Mouse (Mus musculus) liver, embryonic 14.5 days (tissue): Measurements from ENCODE around the gene Fgfr2. TPM values are rescaled to one million over a fixed set of nuclear protein-coding genes. Genes with fewer than 3 reads are reported as not detected.

ENCODE experiments used
- ATAC-seq: fragments of 200-750 bp; cut with Nextera tagmentation; 2 replicates; pipeline ENCODE4 v1.8.0; 2017; ENCODE audit warnings: moderate number of reproducible peaks, mild to moderate bottlenecking, moderate library complexity; ENCODE audit not compliant: insufficient read depth
- DNase-seq, 3 experiments: peaks; one replicate each; pipeline ENCODE4 v3.0.0-alpha.2; 2012 to 2013; ENCODE audit warnings: low read depth in 3 of 3, low spot score in 3 of 3
- H3K27ac ChIP-seq: fragments of 300-500 bp; sonication (generic); 2 replicates; pipeline ENCODE4 v1.5.1; 2014; ENCODE audit warnings: moderate library complexity, mild to moderate bottlenecking, control low read depth, inconsistent platforms
- H3K27me3 ChIP-seq: fragments of 300-500 bp; sonication (generic); 2 replicates; pipeline ENCODE4 v1.6.1; 2014; ENCODE audit warnings: mild to moderate bottlenecking, low read length, moderate library complexity; ENCODE audit not compliant: control insufficient read depth, insufficient read depth
- H3K36me3 ChIP-seq: fragments of 300-500 bp; sonication (generic); replicated peaks from 2 replicates; pipeline ENCODE4 v1.6.1; 2014; ENCODE audit warnings: low read depth; ENCODE audit not compliant: control insufficient read depth, insufficient read depth
- H3K4me1 ChIP-seq, 2 experiments: fragments of 200-500 bp in 1 of 2; fragments of 300-500 bp in 1 of 2; sonication (generic) in 1 of 2; replicated peaks; 2 replicates each; pipeline ENCODE4 v1.6.1; 2012 to 2014; ENCODE audit warnings: antibody characterized with exemption in 1 of 2, inconsistent platforms in 1 of 2, low read length in 1 of 2; ENCODE audit not compliant: control insufficient read depth in 2 of 2, insufficient read depth in 2 of 2
- H3K4me2 ChIP-seq: fragments of 300-500 bp; sonication (generic); 2 replicates; pipeline ENCODE4 v1.6.1; 2014; ENCODE audit warnings: low read depth, mild to moderate bottlenecking, control low read depth, moderate library complexity
- H3K4me3 ChIP-seq, 2 experiments: fragments of 200-500 bp in 1 of 2; fragments of 300-500 bp in 1 of 2; sonication (generic) in 1 of 2; 2 replicates each; pipeline ENCODE4 v1.5.1; 2012 to 2014; ENCODE audit warnings: low read depth in 2 of 2, low read length in 2 of 2, mild to moderate bottlenecking in 2 of 2, control low read depth in 1 of 2, inconsistent platforms in 1 of 2, moderate library complexity in 1 of 2; ENCODE audit not compliant: insufficient read depth in 1 of 2
- H3K9ac ChIP-seq: fragments of 300-500 bp; sonication (generic); replicated peaks from 2 replicates; pipeline ENCODE4 v1.6.1; 2014; ENCODE audit warnings: mild to moderate bottlenecking, control low read depth, moderate library complexity
- H3K9me3 ChIP-seq: fragments of 300-500 bp; sonication (generic); 2 replicates; pipeline ENCODE4 v1.6.1; 2016; ENCODE audit warnings: low read length, mixed read lengths; ENCODE audit not compliant: control insufficient read depth
- CTCF ChIP-seq: IDR thresholded peaks from 2 replicates; pipeline ENCODE4 v1.5.1; 2016; ENCODE audit warnings: antibody characterized with exemption, low read depth, control low read depth
- EP300 ChIP-seq: IDR thresholded peaks from 2 replicates; pipeline ENCODE4 v1.6.1; 2016; ENCODE audit warnings: antibody characterized with exemption, low read depth
- WGBS: fragments of 180-500 bp; shearing (Covaris S2); extraction: QIAGEN DNeasy Blood & Tissue Kit; methylation state at CpG from one replicate; pipeline ENCODE4 v1.1.7; 2014; ENCODE audit not compliant: insufficient replicate concordance; 5-methylcytosine and 5-hydroxymethylcytosine counted together
- polyA plus RNA-seq, 2 experiments: library from polyadenylated mRNA; depleted of rRNA in 1 of 2; stranded (reverse) in 1 of 2; unstranded in 1 of 2; fragments of >200 nt; fragmentation: Nextera tagmentation in 1 of 2; extraction: Ambion mirVana in 1 of 2; gene quantifications; 2 replicates each; pipeline versions ENCODE4 v1.2.1 to v1.2.3; 2012 to 2014

The Fgfr2 gene
- polyA plus RNA-seq, 2 experiments: 7.9 to 8.8 TPM

DNA sequence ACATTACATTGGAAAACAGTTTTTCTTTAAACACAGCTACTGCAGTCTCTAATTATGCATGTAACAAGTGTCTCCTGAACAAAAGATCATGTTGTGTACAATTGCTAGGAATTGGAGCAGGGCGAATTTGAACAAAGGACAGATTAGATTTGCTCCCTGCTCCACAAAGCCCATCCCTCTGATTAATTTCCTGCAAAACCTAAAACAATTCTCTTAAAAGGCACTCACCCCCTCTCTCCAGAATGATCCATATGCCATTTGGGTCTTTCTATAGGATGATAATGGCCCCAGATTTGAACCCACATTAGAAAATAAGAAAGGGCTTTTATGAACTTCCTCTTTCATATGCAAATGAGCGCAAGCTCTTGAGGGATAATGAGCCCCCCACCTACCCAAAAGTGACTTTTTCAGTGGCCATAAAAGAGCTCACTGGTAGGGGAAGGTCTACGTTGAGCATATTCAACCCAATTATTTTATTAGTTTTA, 1658.0 kb downstream of the Fgfr2 start:
- no peak overlapping the region for H3K4me2 ChIP-seq
- TF ChIP-seq EP300 (no peak), CTCF (no peak)
- DNase-seq (no peak), ATAC-seq (no peak)
- no peaks in the 10 kb centered on the region for H3K36me3 ChIP-seq
- H3K27ac ChIP-seq: no peak overlapping the region
- no peak overlapping the region for H3K4me3 ChIP-seq
- 40% methylated on average over 3 of the region's 3 CpGs for WGBS
- H3K9me3 ChIP-seq: no peaks in the 10 kb centered on the region
- H3K4me1 ChIP-seq: no peaks in the 10 kb centered on the region
- no peaks in the 10 kb centered on the region for H3K27me3 ChIP-seq
- H3K9ac ChIP-seq: no peak overlapping the region

DNA sequence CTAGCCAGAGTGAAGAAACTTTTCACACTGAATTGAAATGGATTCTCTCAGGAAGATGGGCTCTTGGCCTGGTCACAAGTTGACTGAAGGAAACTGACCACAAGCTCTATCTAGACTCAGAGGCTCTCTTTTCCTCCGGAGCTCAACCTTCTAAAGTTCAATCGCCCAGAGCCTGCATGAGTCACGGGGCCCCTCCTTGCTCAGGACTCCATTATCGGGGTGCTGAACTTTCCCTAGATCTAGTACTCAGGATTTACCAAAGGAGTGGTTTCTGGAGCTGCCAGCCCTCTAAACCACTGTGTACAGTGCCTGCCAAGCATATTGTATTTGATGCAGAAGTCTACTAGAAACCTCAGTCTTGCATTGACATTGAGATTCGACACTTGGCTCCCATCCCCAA, 1666.4 kb downstream of the Fgfr2 start:
- TF ChIP-seq EP300 (no peak), CTCF (no peak)
- DNase-seq: no peak
- Histone ChIP-seq H3K9ac (no peak overlapping the region), H3K4me2 (no peak overlapping the region), H3K27me3 (no peaks in the 10 kb centered on the region), H3K9me3 (no peaks in the 10 kb centered on the region), H3K4me1 (no peaks in the 10 kb centered on the region), H3K27ac (no peak overlapping the region), H3K36me3 (no peaks in the 10 kb centered on the region), H3K4me3 (no peak overlapping the region)
- ATAC-seq: no peak
- 55% methylated on average over 5 of the region's 5 CpGs for WGBS

- TF ChIP-seq CTCF: no peak
- no peak for TF ChIP-seq EP300
- 46% methylated on average over 3 of the region's 3 CpGs for WGBS
- H3K4me1 ChIP-seq: no peaks in the 10 kb centered on the region
- no peaks in the 10 kb centered on the region for H3K27me3 ChIP-seq
- H3K36me3 ChIP-seq: no peaks in the 10 kb centered on the region
- H3K4me2 ChIP-seq: no peak overlapping the region
- H3K27ac ChIP-seq: no peak overlapping the region
- no peaks in the 10 kb centered on the region for H3K9me3 ChIP-seq
- DNase-seq: no peak
- no peak overlapping the region for H3K9ac ChIP-seq
- no peak overlapping the region for H3K4me3 ChIP-seq
- ATAC-seq: no peak
Measured at GRCm38 (mm10) chr7:131437051-131437450, 1686.1 kb downstream of the Fgfr2 start.

- H3K4me2 ChIP-seq: no peak overlapping the region
- DNase-seq: no peak
- no peak for TF ChIP-seq EP300
- TF ChIP-seq CTCF: no peak
- no peak overlapping the region for H3K9ac ChIP-seq
- no peak overlapping the region for H3K27ac ChIP-seq
- no peak overlapping the region for H3K4me3 ChIP-seq
- H3K9me3 ChIP-seq: no peaks in the 10 kb centered on the region
- H3K4me1 ChIP-seq: no peaks in the 10 kb centered on the region
- H3K27me3 ChIP-seq: no peaks in the 10 kb centered on the region
- no peak for ATAC-seq
- 48% methylated on average over 1 of the region's 1 CpGs for WGBS
- 0 out of 2 replicates have a peak, but pooled peaks cover 2% of the 10 kb centered on the region for H3K36me3 ChIP-seq
Measured at GRCm38 (mm10) chr7:131434276-131434675, 1688.9 kb downstream of the Fgfr2 start.

DNA sequence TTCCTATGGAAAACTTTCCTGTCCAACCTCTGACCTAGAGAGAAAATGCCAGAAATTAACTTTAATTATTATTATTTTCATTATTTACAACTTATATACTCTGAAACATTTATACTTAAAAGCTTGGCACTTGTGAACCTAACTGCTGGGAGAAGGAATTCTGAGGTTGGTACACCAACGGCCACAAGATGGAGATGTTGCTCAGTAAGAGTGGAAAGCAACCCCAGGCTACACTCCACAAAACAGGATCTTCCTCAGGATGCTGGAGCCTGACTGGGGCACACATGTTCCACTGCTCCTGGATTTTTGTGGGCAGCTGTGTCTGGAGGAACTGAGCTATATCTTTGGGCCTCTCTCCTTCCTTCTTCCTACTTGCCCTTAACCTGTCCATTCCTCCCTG, 1690.9 kb downstream of the Fgfr2 start:
- Histone ChIP-seq H3K4me1 (no peaks in the 10 kb centered on the region), H3K36me3 (0 out of 2 replicates have a peak, but pooled peaks cover 2% of the 10 kb centered on the region), H3K4me3 (no peak overlapping the region), H3K4me2 (no peak overlapping the region), H3K9me3 (no peaks in the 10 kb centered on the region), H3K27ac (no peak overlapping the region), H3K9ac (no peak overlapping the region), H3K27me3 (no peaks in the 10 kb centered on the region)
- WGBS: 25% methylated on average over 1 of the region's 1 CpGs
- DNase-seq (no peak), ATAC-seq (no peak; the same call in 1 of the 2 replicates)
- TF ChIP-seq CTCF: peak; percentile 59
- no peak for TF ChIP-seq EP300
